Mouse (Mus musculus) stomach, postnatal 0 days (tissue): ENCODE measurements around the gene Ywhab.

Experiments used
- CTCF ChIP-seq: IDR thresholded peaks from 2 replicates; pipeline ENCODE4 v1.5.1; 2016; ENCODE audit warnings: antibody characterized with exemption, low read depth, mild to moderate bottlenecking, moderate library complexity
- EP300 ChIP-seq: optimal IDR thresholded peaks from 2 replicates; pipeline ENCODE3; 2016; ENCODE audit warnings: antibody characterized with exemption

DNA sequence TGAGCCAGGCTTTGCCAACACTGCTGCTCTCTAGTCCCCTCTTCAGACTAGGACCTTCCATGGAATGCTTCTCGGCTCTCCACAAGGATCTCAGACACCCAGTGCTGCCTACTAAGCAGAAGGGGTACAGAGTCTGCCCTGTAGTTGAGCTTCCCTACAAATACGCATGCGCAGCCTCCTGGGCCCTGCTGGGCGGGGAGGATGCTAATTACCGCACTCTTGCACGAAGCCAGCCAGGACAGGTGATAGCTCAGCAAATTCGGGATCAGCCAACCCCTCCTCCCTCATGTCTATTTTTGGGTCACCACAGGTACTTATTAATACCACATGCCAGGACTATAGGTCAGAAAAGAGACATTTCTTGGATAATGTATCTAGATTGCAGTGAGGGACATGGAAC lies 46.8 kb upstream of the Ywhab start:
- TF ChIP-seq CTCF (no peak), EP300 (no peak)
